In genomic region chr9:103538047-103538816, GRCm38 (mm10) we compare ENCODE assay signal across 14 mouse cellular contexts. TPM values are rescaled to one million over a fixed set of nuclear protein-coding genes. Genes with fewer than 3 reads are reported as not detected.
DNase-seq lines count a peak whose midpoint lies in the region; ATAC-seq and TF ChIP-seq lines count a peak whose summit lies in the region.
"Had no signal": no experiment of that assay in that cellular context is flagged by ENCODE, and none has a peak within 500 bp of the region (broad histone marks: within the 10 kb centered on the region; RNA-seq: fewer than 3 reads in every experiment).

No protein-coding gene starts in this region.

- no peak overlapping the region for H3K27ac ChIP-seq in CH12.LX (ENCODE audit: insufficient read depth, low read depth)
- H3K27ac ChIP-seq in forebrain, embryonic 16.5 days (ENCODE audit: low read length): peak overlapping the region; percentile 9
- H3K27ac ChIP-seq in midbrain, embryonic 13.5 days: peak overlapping the region; percentile 73
- H3K27ac ChIP-seq: heart, embryonic 15.5 days; limb, embryonic 12.5 days had no signal

- H3K27me3 ChIP-seq in CH12.LX (replicated peaks): peaks cover 28% of the 10 kb centered on the region
- H3K27me3 ChIP-seq in forebrain, embryonic 16.5 days (replicated peaks; ENCODE audit: control insufficient read depth, insufficient read depth, low read length): no peaks in the 10 kb centered on the region
- H3K27me3 ChIP-seq in midbrain, embryonic 13.5 days: peaks cover 40% of the 10 kb centered on the region
- H3K27me3 ChIP-seq: heart, embryonic 15.5 days; limb, embryonic 12.5 days had no signal

- TF ChIP-seq POLR2A in CH12.LX (IDR thresholded peaks at IDR 0.05; ENCODE audit: low read depth, low read length): no peak

- H3K79me2 ChIP-seq in CH12.LX (replicated peaks; ENCODE audit: control insufficient read depth, extremely low read depth, insufficient read depth, poor library complexity, severe bottlenecking): no peaks in the 10 kb centered on the region

- H3K36me3 ChIP-seq in CH12.LX (replicated peaks in 1 of 2; ENCODE audit: control insufficient read depth in 1 of 2, insufficient read depth in 1 of 2, low read length in 1 of 2): no peaks in the 10 kb centered on the region
- H3K36me3 ChIP-seq in forebrain, embryonic 16.5 days (ENCODE audit: control insufficient read depth, insufficient read depth): no peaks in the 10 kb centered on the region
- no peaks in the 10 kb centered on the region for H3K36me3 ChIP-seq in midbrain, embryonic 13.5 days
- H3K36me3 ChIP-seq: heart, embryonic 15.5 days; limb, embryonic 12.5 days had no signal

- no peak overlapping the region for H3K9ac ChIP-seq in CH12.LX (ENCODE audit: insufficient read depth, low read depth)
- H3K9ac ChIP-seq in forebrain, embryonic 16.5 days (replicated peaks; ENCODE audit: low read depth, low read length): peak overlapping the region; percentile 1; the same call in 1 of the 2 replicates
- 0 out of 2 replicates have a peak overlapping the region, but pooled peaks have one; percentile 26 for H3K9ac ChIP-seq in midbrain, embryonic 13.5 days (replicated peaks)
- H3K9ac ChIP-seq: heart, embryonic 15.5 days; limb, embryonic 12.5 days; lung, embryonic 14.5 days had no signal

- peak; percentile 72 to 80 for DNase-seq in cerebellum, postnatal 10 days
- DNase-seq in CH12.LX (ENCODE audit: extremely low read depth): no peak
- DNase-seq in urinary bladder, adult 18-20 months (ENCODE audit: low spot score in 2 of 2): no peak
- DNase-seq in gastrocnemius, postnatal 14 days: no peak
- DNase-seq: gastrocnemius, postnatal 36 days; lung, embryonic 14.5 days had no signal

- intact Hi-C loops in gastrocnemius, postnatal 14 days (cut with DNase I; ENCODE audit: low total_unique reads): no loop called here

- WGBS in forebrain, embryonic 16.5 days: 28% methylated on average over 8 of the region's 8 CpGs
- 34% methylated on average over 8 of the region's 8 CpGs for WGBS in midbrain, embryonic 13.5 days

- ATAC-seq in cerebellum, adult (ENCODE audit: insufficient number of reproducible peaks, low FRiP score, low TSS enrichment): no peak
- ATAC-seq in forebrain, embryonic 16.5 days: peak; percentile 86
- peak; percentile 91 for ATAC-seq in midbrain, embryonic 13.5 days
- ATAC-seq in activated CD4-positive, CD25-positive, alpha-beta regulatory T cell, adult 4 months: no peak
- ATAC-seq: intestine, postnatal 0 days had no signal

- peak overlapping the region; percentile 19; the same call in 1 of the 2 replicates for H3K4me2 ChIP-seq in CH12.LX (ENCODE audit: insufficient read depth, low read depth, poor library complexity, severe bottlenecking)
- no peak overlapping the region for H3K4me2 ChIP-seq in forebrain, embryonic 16.5 days (ENCODE audit: low read length)
- H3K4me2 ChIP-seq in midbrain, embryonic 13.5 days (replicated peaks): no peak overlapping the region
- H3K4me2 ChIP-seq: heart, embryonic 15.5 days; limb, embryonic 12.5 days; lung, embryonic 14.5 days had no signal

- TF ChIP-seq EP300 in CH12.LX (IDR thresholded peaks at IDR 0.05; ENCODE audit: low read length): no peak

- H3K4me3 ChIP-seq in CH12.LX (replicated peaks in 1 of 3; ENCODE audit: low read depth in 2 of 3, low read length in 2 of 3, poor library complexity in 1 of 3): no peak overlapping the region
- no peak overlapping the region for H3K4me3 ChIP-seq in forebrain, embryonic 16.5 days (replicated peaks; ENCODE audit: low read length)
- no peak overlapping the region for H3K4me3 ChIP-seq in midbrain, embryonic 13.5 days (replicated peaks)
- H3K4me3 ChIP-seq: heart, embryonic 15.5 days; limb, embryonic 12.5 days had no signal

- H3K4me1 ChIP-seq in CH12.LX (ENCODE audit: control insufficient read depth in 1 of 2, insufficient read depth in 2 of 2): peaks cover 3 to 18% of the 10 kb centered on the region in 2 experiments
- H3K4me1 ChIP-seq in forebrain, embryonic 16.5 days (replicated peaks; ENCODE audit: control insufficient read depth, insufficient read depth, low read length): peaks cover 52% of the 10 kb centered on the region
- H3K4me1 ChIP-seq in midbrain, embryonic 13.5 days (replicated peaks): peaks cover 59% of the 10 kb centered on the region

- in situ Hi-C loops in CH12.LX (cut with MboI; ENCODE audit: low pct_ligation_motif_present, low pct_unique_long_range_greater_than_20kb, low sequenced_read_pairs): no loop called here

- H3K9me3 ChIP-seq in CH12.LX (replicated peaks; ENCODE audit: low read length): no peaks in the 10 kb centered on the region
- H3K9me3 ChIP-seq in forebrain, embryonic 16.5 days (ENCODE audit: control insufficient read depth, low read length): no peaks in the 10 kb centered on the region
- H3K9me3 ChIP-seq in midbrain, embryonic 13.5 days: no peaks in the 10 kb centered on the region
- H3K9me3 ChIP-seq: heart, embryonic 15.5 days; limb, embryonic 12.5 days had no signal

- dilution Hi-C loops in CH12.LX (cut with MboI; ENCODE audit: extremely low pct_ligation_motif_present, extremely low pct_unique_long_range_greater_than_20kb, low sequenced_read_pairs): no loop called here

- TF ChIP-seq CTCF in CH12.LX (conservative IDR thresholded peaks at IDR 0.05 in 1 of 2, IDR thresholded peaks at IDR 0.05 in 1 of 2; ENCODE audit: low read depth in 2 of 2, low read length in 2 of 2): no peak

- TF ChIP-seq RAD21 in CH12.LX (IDR thresholded peaks at IDR 0.05; ENCODE audit: low read depth, low read length): no peak

TF ChIP-seq in CH12.LX, 34 proteins besides CTCF, POLR2A, EP300 and RAD21:
- TF ChIP-seq E2F4 (IDR thresholded peaks at IDR 0.05; ENCODE audit: insufficient replicate concordance, low read depth, low read length) (no peak), CHD1 (IDR thresholded peaks at IDR 0.05; ENCODE audit: low read depth, low read length) (no peak), BHLHE40 (IDR thresholded peaks at IDR 0.05; ENCODE audit: low read depth, low read length) (no peak), RCOR1 (conservative IDR thresholded peaks at IDR 0.05; ENCODE audit: low read depth, low read length) (no peak), PAX5 (IDR thresholded peaks at IDR 0.05; ENCODE audit: low read length) (no peak), USF2 (conservative IDR thresholded peaks at IDR 0.05; ENCODE audit: low read depth, low read length) (no peak), ZNF384 (IDR thresholded peaks at IDR 0.05; ENCODE audit: low read depth, low read length) (no peak), JUND (conservative IDR thresholded peaks at IDR 0.05; ENCODE audit: low read depth, low read length) (no peak), GABPA (IDR thresholded peaks at IDR 0.05; ENCODE audit: insufficient replicate concordance, low read depth, low read length) (no peak), TCF12 (IDR thresholded peaks at IDR 0.05; ENCODE audit: low read depth, low read length) (no peak)

RNA-seq across cellular contexts. Expression of gene Bfsp2, which starts 58.0 kb away (rescaled TPM):
- total RNA-seq in CH12.LX (2012; rRNA removed) (0.55 and 0.64 TPM in 2 replicates), CH12.LX (2014; rRNA removed) (3.4 and 4.1 TPM in 2 replicates)
- polyA plus RNA-seq in CH12.LX (2012; ENCODE audit: insufficient read length, low read depth): 4.8 and 5.7 TPM in 2 replicates
- 0.90 and 1.1 TPM in 2 replicates for polyA plus RNA-seq in forebrain, embryonic 16.5 days (2015; fragmentation: Nextera tagmentation; extraction: Ambion mirVana)
- polyA plus RNA-seq in midbrain, embryonic 13.5 days (2015; fragmentation: Nextera tagmentation; extraction: Ambion mirVana): 3.5 and 4.0 TPM in 2 replicates
- under 1 TPM; 0.37 to 0.42 TPM for total RNA-seq in gastrocnemius, postnatal 14 days (2021)
- 1 to 10 TPM in 1 of 2 experiments, under 1 TPM in 1; 0.97 to 2.4 TPM for polyA plus RNA-seq in activated CD4-positive, CD25-positive, alpha-beta regulatory T cell, adult 4 months (2017; shearing (Covaris generic))
- total RNA-seq: adrenal gland, adult 18-20 months had no signal

Comparison
In these comparisons a context has a peak if more than half of its experiments do, and no peak if none do; other contexts are left out.
1. DNase-seq: peak in cerebellum, postnatal 10 days (2 of 2); none in CH12.LX (single experiment), urinary bladder, adult 18-20 months (0 of 2) and gastrocnemius, postnatal 14 days (single experiment).
2. ATAC-seq: peak in forebrain, embryonic 16.5 days (single experiment) and midbrain, embryonic 13.5 days (single experiment); none in cerebellum, adult (single experiment) and activated CD4-positive, CD25-positive, alpha-beta regulatory T cell, adult 4 months (single experiment).